Mouse (Mus musculus): ENCODE results near the gene Trmt1. TPM values are rescaled to one million over a fixed set of nuclear protein-coding genes. Genes with fewer than 3 reads are reported as not detected.

The Trmt1 gene
- total RNA-seq (2022), result 100 to 1,000 TPM in 2 of 4 experiments, 10 to 100 TPM in 2; 91.6 to 133 (median 103) TPM

DNA sequence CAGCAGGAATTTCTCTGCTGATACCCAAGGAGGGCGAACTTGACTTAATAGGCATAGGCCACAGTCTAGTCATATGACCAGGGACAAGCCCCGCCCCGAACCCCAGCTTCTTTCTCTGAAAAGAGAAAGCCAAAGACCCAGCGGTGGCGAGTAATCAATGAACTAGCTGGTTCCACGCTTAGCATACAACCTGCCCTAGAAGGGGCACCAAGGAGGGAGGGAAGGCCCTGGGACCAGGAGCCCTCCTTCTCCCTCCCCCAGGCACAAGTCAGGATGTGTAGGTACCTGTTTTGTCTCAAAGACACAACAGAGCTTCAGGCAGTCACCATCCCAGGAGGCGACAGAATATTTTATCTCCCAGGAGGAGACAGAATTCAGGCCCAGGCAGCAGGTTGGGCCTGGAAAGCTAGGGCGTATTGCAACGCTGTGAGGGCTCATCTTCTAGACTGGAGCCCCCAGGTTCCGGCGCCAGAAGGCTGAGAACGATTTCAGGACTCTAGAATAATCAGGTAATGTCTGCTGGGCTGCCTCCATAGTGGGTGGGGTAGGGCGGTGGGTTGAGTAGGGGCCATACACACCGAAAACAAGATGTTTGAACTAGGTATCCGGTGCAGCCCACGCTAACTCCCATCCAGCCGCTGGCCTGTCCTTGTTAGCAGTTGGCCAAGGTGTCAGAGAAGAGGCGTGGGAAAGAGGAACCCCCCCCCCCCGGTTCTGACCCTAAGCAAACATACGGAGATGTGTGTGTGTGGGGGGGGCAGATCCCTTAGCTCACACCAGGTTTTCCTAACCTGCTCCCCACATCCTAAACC lies at the start of gene Trmt1:
Trmt1 (plus strand) TSS at position 117 of the 812 bp plus-strand sequence.
- no peak for DNase-seq (ENCODE audit: low spot score in 2 of 2)

DNA sequence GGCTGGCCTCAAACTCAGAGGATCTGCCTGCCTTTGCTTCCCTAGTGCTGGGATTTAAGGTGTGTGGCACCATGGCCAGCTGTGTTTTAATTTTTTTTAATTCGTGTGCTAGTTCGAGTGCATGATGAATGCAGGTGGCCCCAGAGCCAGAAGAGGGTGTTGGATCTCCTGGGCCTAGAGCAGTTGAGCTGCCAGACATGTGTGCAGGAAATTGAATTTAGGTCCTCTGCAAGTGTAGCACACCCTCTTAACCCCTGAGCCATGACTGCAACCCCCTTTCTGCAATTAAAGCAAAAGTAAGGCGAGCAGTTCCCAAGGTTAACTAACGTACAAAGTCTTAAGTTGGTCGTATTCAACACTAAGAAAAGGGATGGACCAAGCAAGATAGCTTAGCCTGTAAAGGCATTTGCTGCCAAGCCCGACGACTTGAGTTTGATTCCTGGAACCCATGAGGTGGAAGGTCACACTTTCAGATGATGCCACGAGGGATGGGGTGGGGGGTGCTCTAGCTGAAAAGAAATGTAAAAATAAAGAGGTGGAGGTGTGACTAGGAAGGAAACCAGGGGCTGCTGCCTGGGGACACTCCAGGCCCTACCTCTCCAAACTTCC lies 48.1 kb upstream of the Trmt1 start:
- DNase-seq (ENCODE audit: low spot score in 2 of 2), result no peak

DNA sequence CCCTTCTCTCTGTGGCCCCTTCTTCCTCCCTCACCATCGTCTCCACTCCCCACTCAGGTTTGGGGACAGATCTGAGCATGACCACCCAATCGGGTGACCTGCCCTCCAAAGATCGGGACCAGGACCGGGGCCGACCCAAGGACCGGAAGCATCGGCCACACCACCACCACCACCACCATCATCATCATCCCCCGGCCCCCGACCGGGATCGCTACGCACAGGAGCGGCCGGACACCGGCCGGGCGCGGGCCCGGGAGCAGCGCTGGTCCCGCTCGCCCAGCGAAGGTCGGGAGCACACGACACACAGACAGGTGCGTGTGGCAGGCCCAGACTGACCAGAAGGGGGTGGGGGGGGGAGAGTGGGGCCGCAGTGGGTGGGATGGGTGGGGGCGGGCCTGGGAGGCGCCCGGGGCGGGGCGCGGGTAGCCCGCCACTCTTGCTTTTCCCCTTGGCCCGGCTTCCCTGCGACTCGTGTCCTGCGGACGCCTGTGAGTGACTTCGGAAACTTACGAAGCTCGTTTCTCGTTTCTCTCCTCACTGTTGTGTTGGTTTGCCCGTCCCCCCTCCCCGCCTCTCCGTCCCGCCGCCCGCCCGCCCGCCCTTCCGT lies 47.4 kb upstream of the Trmt1 start:
- no peak for DNase-seq (ENCODE audit: low spot score in 2 of 2)

DNA sequence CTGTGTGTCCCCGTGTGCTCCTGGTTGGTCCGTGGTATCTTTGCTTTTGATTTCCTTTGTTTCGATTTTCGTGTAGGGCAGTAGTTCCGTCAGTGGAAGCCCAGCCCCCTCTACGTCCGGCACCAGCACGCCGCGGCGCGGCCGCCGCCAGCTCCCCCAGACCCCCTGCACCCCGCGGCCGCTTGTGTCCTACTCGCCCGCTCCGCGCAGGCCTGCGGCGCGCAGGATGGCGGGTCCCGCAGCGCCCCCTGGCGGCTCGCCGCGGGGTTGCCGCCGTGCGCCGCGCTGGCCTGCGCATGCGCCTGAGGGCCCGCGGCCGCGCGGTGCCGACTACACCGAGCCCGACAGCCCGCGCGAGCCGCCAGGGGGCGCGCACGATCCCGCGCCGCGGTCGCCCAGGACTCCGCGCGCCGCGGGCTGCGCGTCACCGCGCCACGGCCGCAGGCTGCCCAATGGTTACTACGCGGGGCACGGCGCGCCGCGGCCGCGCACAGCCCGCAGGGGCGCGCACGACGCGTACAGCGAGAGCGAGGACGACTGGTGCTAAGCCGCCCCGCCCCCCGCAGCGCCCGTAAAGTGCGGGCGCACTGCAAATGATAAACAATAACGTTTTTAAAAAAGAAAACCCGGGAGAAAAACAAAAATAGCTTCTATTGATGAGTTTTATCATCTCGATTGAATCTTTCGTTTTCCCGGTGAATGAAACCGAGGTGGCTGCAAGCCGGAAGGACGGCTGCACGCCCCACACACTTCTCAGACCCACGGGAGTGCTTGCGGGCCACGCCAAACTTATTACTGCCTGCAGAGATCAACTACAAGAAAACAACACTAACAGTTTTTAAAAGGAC lies 46.7 kb upstream of the Trmt1 start:
- DNase-seq (ENCODE audit: low spot score in 2 of 2), result peak; percentile 82 to 94

DNA sequence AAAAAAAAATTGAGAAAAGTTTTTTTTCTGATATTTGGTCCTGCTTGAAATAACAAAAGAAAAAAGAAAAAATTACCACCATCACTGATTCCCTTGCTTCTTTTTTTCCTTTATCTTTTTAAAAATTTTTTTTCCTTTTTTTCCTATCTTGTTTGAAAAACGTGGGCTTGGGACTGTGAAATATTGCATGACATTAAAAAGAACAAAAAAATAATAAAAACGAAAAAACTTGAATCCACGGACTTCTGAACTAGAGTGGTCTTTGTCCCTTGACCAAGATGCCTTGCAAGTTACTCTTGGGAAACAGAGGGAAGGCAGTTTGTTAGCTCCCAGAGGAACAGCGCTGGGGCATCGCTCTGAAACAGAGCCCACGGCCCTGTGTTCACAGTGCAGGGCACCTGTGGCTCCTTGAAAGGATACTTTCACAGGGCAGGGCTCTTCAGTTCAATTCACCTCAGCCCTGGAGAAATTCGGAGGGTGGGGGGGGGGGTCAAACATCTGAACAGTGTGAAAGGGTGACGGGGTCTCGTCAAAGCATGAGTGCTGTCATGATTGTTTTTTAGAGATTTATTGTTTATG lies 46.0 kb upstream of the Trmt1 start:
- DNase-seq (ENCODE audit: low spot score in 2 of 2), result no peak

DNA sequence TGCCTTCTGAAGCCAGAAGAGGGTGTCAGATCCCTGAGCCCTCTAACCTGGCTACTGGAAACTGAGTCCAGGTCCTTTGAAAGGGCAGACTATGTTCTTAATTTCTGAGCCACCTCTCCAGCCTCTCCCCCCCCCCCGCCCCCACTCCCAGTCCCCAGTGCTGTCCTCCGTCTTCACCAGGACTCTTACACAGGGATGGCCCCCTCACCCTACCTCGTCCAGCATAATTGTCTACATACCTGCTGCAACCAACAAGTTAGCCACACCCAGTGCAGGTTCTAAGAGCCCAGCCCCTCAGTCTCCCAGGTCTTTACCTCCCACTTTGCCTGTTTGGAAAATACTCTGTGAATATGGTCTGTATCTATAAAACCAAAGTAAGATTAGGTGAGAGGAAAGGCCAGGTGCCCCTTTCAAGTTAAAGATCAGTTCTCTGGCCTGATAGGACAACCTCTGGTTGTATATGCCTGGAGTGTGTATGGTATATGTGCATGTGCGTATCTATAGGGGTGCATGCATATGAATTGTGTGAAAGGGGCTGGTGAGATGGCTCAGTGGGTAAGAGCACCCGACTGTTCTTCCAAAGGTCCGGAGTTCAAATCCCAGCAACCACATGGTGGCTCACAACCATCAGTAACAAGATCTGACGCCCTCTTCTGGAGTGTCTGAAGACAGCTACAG lies 45.4 kb upstream of the Trmt1 start:
- no peak for DNase-seq (ENCODE audit: low spot score in 2 of 2)

DNA sequence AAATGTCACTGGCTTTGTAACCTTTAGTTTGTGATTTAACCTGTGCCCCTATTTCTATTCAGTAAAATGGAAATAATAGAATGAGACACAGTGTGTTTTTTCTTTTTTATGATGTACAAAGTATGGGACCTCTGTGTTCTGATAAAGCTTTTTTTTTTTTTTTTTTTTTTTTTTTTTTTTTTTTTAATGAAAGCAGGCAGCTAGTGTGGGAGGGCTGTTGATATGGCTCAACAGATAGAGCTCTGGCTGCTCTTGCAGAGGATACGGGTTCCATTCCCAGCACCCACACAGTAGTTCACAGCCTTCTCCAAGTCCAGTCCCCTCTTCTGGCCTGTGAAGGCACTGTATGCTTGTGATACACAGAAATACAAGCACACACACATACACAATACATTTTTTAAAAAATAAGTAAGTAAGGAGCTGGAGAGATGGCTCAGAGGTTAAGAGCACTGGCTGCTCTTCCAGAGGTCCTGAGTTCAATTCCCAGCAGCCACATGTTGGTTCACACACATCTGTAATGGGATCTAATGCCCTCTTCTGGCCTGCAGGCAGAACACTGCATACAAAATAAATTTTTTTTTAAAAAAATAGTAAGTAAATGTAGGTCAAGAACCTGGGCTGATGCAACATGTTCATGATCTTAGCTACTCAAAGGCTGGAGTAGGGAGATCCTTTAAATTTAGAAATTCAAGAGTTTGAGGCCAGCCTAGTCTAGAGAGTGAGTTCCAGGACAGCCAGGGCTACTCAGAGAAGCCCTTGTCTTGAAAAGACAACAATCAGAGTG lies 44.3 kb upstream of the Trmt1 start:
- DNase-seq (ENCODE audit: low spot score in 2 of 2), result no peak

DNA sequence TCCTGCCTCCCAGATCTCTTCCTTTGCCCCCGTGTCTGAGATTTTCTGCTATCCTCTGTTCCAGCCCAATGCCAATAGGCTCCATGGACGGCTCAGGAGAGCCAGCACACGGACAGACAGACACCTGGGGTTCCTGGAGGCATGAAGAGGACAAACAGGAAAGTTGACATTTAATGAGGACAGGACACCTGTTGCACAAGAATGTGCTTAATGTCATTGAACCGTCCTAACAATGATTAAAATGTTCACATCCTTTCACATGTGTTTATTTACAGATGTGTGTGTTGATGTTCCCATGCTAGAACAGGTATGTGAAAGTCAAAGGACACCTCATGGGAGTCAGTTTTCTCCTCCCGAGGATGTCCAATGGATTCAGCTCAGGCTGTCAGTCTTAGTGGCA lies 43.1 kb upstream of the Trmt1 start:
- DNase-seq (ENCODE audit: low spot score in 2 of 2), result no peak

DNA sequence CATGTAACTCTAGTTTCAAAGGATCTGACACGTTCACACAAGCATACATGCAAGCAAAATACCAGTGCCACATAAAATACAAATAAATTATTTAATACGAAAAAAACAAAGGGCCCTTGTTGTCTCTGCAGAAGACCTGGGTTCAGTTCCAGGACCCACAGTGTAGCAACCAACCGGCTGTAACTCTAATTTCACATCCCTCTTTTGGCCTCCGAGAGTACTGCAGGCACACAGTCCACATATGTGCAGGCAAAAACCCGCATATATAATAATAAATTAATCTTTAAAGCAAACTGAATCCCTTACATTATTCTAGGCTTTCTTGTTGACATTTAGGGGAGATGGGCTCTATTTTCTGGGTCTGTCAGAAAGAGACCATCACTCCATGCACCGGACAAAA lies 39.3 kb upstream of the Trmt1 start:
- DNase-seq (ENCODE audit: low spot score in 2 of 2), result no peak

DNA sequence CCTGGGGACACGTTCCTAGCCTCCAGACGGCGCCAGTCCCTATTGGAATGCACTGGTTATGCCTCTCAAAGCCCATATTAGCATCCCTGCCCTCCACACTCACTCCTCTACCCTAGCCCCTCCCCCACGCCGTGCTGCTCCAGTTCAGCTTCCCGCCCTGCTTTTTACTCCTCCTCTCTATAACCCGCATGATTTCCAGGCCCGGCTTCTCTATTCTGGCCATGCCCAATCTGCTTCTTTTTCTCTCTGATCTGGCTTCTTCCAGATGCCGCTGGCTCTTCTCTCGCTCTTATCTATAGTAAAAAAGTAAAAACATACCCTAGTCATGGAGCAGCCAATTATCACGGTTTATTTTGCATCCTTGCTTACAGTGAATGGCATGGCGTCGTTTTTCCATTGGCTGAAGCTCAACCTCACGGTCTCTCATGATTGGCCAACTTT lies 38.6 kb upstream of the Trmt1 start:
- no peak for DNase-seq (ENCODE audit: low spot score in 2 of 2)

DNA sequence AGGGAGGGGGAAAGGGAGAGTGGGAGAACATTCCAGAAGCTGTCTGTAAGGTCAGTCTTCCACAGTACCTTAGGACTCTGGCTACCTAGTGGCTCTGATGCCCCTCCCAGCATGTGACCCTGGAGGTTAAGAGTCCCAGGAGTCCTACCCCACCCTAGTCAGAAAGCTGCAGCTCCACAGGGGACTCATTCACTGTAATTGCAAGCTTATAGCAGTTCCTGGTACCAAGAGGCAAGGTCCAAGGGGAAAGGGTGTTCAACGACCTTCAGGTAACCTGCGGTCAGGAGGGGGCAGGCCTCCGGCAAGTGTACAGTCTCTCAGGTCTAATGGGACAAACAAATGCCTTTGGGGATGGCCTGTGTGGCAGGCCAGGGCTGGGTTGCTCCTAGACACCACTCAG lies 35.9 kb upstream of the Trmt1 start:
- DNase-seq (ENCODE audit: low spot score in 2 of 2), result no peak

DNA sequence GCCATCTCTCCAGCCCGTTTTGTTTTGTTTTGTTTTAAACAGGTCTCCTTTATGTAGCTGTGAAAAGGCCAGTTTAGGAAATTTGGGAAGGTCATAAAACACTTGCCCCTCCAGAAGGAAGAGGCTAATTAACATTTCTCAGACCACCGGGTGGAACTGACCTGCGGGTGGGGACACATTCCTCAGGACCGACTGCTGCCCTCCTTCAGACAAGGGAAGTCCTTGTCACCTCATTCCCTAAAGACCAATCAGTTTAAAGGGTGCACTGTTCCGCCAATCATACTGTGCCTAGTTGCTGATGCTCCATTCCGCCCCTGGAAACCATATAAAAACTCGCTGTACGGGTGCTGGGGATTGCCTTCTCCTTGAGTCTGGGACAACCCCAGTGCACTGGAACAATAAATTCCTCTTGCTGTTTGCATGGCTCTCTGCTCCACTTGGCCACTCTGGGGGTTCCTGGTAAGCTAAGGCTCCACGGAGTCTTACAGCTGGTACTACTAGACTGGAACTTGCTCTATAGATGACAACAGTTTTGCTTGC lies 32.9 kb upstream of the Trmt1 start:
- DNase-seq (ENCODE audit: low spot score in 2 of 2), result no peak

DNA sequence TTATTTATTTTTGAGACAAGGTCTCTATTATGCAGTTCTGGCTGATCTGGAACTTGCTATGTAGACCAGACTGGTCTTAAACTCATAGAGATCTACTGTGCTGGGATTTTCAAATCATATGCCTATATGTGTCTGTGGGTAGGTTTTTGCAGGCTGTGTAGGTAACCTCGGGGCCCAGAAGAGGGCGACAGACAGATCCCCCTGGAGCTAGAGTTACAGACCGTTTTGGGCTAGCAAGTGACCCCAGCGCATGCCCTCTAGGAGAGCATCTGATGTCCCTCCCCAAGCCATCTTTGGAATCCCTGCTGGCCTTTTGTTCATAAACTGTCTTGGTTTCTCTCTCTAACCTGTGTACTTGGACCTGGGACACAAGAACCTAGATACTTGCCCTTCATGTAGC lies 31.5 kb upstream of the Trmt1 start:
- no peak for DNase-seq (ENCODE audit: low spot score in 2 of 2)

DNA sequence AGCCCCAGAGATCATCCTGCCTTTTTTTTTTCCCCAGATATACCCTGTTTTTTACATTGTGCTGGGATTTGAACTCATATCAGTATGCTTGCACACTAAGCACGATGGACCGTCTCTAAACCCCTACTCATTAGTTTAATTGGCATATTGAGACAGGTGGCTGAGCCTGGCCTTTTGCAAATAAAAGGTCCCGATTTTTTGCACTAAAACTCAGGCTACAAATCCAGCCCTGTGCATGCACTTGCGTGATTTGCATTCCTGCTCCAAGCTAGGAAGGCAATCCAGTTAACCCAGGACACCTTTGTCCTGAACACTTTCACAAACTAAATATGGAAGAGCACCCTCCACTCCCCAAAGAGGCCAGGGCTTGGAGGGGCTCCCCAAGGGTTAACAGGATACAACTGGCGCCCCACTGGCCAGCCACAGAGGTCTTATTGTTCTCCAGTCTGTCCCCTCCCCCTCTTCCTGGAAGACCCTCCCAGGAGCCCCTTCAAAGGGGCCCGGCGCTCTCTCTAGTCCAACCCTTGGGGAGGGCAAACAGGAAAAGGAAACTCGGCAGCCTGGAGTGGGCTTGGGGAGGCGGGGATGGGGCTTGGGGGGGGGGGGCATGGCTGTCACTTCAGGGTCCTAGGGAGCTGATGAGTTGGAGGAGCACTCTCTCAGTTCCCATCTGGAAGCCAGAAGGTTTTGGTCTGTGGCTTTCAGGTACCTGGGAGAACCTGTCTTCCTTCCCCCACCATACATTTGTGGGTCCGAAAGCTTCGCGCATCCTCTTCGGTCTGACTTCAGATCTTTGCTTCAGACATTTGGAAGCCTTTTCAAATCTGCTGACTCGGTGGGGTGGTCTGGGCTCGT lies 30.5 kb upstream of the Trmt1 start:
- DNase-seq (ENCODE audit: low spot score in 2 of 2), result no peak

DNA sequence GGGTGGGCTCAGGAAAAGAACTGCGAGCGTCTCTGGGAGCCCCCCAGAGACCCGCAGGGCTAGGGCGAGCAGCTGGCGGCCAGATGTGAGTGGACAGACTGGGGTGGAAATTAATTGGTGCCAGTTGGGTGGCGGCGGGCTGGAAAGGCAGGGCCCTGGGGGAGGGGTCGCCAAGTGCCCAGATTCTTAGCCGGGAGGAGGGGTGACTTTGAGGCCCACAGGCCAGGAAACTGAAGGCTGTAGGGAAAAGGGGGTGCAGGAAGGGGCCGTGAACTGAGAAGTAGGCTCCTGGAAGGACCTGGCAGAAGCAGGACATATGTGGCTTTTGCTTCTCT lies 29.9 kb upstream of the Trmt1 start:
- DNase-seq (ENCODE audit: low spot score in 2 of 2), result no peak

DNA sequence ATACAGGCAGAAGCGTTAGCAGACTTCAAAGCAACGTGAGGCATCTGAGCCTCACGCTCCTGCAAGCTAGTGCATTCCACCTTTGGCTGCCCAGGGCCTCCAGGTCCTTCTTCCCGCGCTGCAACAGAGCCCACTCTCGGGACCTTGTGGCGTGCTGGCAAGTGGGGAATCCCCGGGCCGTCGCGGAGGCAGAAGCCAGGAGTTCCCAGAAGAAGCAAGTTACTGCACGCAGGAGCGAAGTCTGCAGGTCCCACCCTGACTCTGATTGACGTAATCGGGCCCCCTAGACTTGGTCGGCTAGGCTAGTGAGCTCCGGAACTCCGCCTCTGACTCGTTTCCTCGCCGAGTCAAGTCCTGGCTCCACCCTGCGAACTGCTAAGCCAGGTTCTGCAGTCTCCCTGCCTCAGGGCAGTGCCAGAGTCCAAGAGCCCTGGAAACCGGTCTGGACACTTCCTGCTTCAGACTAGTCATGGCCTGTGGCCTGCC lies 29.4 kb upstream of the Trmt1 start:
- no peak for DNase-seq (ENCODE audit: low spot score in 2 of 2)

DNA sequence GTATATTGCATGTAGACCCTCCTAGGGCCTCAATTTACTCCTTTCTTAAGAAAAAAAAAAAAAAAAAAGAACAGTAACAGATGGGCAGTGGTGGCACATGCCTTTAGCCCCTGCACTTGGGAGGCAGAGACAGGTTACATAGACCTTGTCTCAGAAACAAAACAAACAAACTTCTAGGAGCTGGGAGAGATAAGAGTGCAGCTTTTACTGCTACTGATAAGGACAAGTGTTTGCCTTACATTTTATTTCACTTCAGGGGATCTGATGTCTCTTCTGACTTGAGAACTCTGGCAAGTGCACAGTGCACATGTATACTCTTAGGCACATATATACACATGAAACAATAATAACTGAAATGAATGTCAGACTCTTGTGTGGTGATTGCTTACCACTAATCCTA lies 28.9 kb upstream of the Trmt1 start:
- no peak for DNase-seq (ENCODE audit: low spot score in 2 of 2)

DNA sequence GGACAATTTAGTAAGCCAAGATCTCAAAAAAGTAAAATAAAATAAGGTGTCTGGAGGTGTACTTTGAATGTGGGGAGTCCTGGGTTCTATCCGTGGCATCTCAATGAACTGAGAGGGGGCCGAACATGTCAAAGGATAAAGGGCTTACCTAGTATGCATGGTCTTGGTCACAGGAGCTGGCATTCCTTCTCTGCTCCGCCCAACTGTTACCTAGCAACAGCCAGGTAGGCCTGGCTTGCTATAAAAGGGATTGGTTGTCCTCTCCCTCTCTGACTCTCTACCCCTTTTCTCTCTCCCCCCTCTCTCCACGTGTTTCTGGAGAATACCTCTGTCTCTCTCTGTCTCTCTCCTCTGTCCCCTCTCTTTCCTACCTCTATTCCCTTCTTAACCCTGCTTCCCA lies 28.4 kb upstream of the Trmt1 start:
- no peak for DNase-seq (ENCODE audit: low spot score in 2 of 2)

DNA sequence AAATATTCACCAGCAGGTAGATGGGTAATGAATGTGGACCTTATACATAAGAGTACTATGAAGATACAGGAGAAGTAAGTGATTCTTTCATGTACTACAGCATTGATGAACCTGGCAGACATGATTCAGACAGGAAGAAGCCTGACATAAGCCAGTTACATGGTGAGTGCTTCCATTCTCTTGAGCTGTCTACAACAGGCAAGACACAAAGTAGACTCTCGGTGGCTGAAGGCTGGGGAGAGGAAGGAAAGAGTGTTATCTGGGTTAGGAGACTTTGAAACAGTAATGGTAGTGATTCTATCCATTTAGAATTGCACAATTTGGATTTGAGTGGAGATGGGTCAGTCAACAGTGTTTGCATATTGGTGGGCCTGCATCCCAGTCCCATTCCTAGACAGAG lies 27.2 kb upstream of the Trmt1 start:
- no peak for DNase-seq (ENCODE audit: low spot score in 2 of 2)

Measured in layer of hippocampus, adult 8-10 months (tissue).